Mouse (Mus musculus): ENCODE results near the gene Capn3.

The Capn3 gene

GRCm38 (mm10) chr2:120482506-120483389, 26.9 kb downstream of the Capn3 start:
- no peak for DNase-seq (ENCODE audit: low spot score in 2 of 2)

- no peak for DNase-seq (ENCODE audit: low spot score in 2 of 2)
Observed at GRCm38 (mm10) chr2:120484241-120484640, 28.4 kb downstream of the Capn3 start.

GRCm38 (mm10) chr2:120493254-120493653, 37.4 kb downstream of the Capn3 start:
- no peak for DNase-seq (ENCODE audit: low spot score in 2 of 2)

- DNase-seq (ENCODE audit: low spot score in 2 of 2) = peak; percentile 77 to 90
Observed at GRCm38 (mm10) chr2:120496511-120496910, 40.7 kb downstream of the Capn3 start.

GRCm38 (mm10) chr2:120499971-120500471, 44.2 kb downstream of the Capn3 start:
- DNase-seq (ENCODE audit: low spot score in 2 of 2) = no peak

GRCm38 (mm10) chr2:120501136-120501918, 45.5 kb downstream of the Capn3 start:
- DNase-seq (ENCODE audit: low spot score in 2 of 2) = no peak

- DNase-seq (ENCODE audit: low spot score in 2 of 2) = no peak
Observed at GRCm38 (mm10) chr2:120501931-120502604, 46.2 kb downstream of the Capn3 start.

- peak in 1 of 2 experiments; percentile 41 for DNase-seq (ENCODE audit: low spot score in 2 of 2)
Observed at GRCm38 (mm10) chr2:120502605-120502990, 46.8 kb downstream of the Capn3 start.

GRCm38 (mm10) chr2:120503094-120503493, 47.3 kb downstream of the Capn3 start:
- no peak for DNase-seq (ENCODE audit: low spot score in 2 of 2)

- DNase-seq (ENCODE audit: low spot score in 2 of 2) = no peak
Observed at GRCm38 (mm10) chr2:120503992-120504391, 48.2 kb downstream of the Capn3 start.

GRCm38 (mm10) chr2:120514181-120514580, 58.4 kb downstream of the Capn3 start:
- no peak for DNase-seq (ENCODE audit: low spot score in 2 of 2)

- DNase-seq (ENCODE audit: low spot score in 2 of 2) = no peak
Observed at GRCm38 (mm10) chr2:120518547-120519210, 62.9 kb downstream of the Capn3 start.

GRCm38 (mm10) chr2:120526771-120527170, 71.0 kb downstream of the Capn3 start:
- DNase-seq (ENCODE audit: low spot score in 2 of 2) = no peak

- no peak for DNase-seq (ENCODE audit: low spot score in 2 of 2)
Observed at GRCm38 (mm10) chr2:120529531-120529930, 73.7 kb downstream of the Capn3 start.

GRCm38 (mm10) chr2:120531223-120531622, 75.4 kb downstream of the Capn3 start:
- no peak for DNase-seq (ENCODE audit: low spot score in 2 of 2)

GRCm38 (mm10) chr2:120539333-120539732, 83.5 kb downstream of the Capn3 start:
- no peak for DNase-seq (ENCODE audit: low spot score in 2 of 2)

- peak; percentile 83 to 92 for DNase-seq (ENCODE audit: low spot score in 2 of 2)
Observed at GRCm38 (mm10) chr2:120539778-120540208, 84.0 kb downstream of the Capn3 start.

- DNase-seq (ENCODE audit: low spot score in 2 of 2) = no peak
Observed at GRCm38 (mm10) chr2:120544732-120545131, 88.9 kb downstream of the Capn3 start.

Measured in right cerebral cortex, postnatal 10 days (tissue).